Mouse (Mus musculus) T-helper 1 cell (primary cell): Measurements from ENCODE around the gene Gm7029.

Source experiments
- in situ Hi-C: fragments of 300-600 bp; cut with MboI, MseI; formaldehyde crosslinking; loops from one replicate; pipeline ENCODE4 v1.15.1; 2025; ENCODE audit warnings: high pct_unique_total_duplicates

The Gm7029 gene

DNA sequence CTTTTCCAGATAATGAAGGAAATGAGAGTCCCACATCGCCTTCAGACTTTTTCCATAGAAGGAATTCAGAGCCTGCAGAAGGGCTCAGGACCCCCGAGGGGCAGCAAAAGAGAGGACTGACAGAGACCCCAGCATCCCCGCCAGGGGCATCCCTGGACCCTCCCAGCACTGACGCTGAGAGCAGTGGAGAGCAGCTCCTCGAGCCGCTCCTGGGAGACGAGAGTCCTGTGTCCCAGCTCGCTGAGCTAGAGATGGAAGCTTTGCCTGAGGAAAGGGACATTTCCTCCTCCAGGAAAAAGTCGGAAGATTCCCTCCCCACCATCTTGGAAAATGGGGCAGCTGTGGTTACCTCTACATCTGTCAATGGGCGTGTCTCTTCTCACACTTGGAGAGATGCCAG, 39.6 kb downstream of the Gm7029 start:
- in situ Hi-C loops: no loop called here

DNA sequence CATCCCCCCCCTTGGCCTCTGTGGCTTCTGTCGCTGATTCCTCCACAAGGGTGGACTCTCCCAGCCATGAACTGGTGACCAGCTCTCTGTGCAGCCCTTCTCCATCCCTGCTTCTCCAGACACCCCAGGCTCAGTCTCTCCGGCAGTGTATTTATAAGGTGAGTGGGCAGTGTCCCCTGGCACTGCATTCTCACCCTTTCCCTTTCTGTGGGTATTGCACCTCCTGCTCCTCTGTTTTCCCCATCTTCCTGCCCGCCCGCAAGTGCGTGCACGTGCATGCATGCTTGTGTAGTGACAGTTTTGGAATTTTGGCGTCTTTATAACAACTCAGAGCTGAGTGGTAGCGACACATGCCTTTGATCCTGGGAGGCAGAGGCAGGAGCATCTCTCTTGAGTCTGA, 40.3 kb downstream of the Gm7029 start:
- in situ Hi-C loops: no loop called here

DNA sequence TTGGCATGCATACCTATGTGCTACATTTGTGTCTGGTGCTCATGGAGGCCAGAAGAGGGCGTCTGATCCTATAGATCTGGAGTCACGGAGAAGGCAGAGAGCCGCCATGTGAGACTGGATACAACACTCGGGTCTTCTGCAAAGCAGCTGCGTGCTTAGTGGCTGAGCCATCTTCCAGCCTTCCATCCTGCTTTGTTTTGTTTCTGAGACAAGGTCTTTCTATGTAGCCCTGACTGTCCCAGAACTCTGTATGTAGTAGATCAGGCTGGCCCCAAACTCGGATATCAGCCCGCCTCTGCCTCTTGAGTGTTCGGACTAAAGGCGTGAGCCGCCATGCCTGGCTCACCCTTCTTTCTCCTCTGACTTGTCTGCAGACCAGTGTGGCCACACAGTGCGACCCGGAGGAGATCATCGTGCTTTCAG, 41.3 kb downstream of the Gm7029 start:
- in situ Hi-C loops: no loop called here

DNA sequence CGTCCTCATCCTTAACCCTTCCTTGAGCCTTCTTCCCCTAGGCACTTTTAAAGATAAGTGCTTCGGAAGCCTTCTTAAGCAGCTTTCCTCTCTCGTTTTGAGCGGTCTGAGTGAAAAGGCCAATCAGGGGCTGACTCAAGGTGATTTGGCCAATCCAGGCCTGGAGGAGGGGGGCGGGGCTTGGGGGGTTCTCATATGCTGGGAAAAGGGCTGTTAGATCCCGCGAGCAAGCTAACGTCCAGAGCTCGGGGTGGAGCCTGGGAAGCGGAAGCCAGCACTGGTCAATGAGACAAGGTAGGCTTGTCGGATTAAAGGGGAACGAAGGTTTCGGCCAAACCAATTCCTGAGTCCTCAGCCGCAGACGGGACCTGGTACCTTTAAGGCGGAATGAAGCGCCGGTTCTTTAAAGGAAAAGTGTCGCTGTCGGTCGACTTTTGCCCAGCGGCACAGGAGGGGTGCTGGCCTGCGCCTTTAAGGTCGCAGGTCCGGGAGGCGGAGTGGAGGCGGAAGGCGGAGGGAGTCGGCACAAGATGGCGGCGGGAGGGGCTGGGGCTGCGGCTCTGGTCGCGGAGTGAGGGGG, 42.1 kb downstream of the Gm7029 start, which contains the start of the genes Tapbp and Zbtb22:
TSS of gene Tapbp (plus strand) at position 229 of the 580 bp plus-strand sequence.
TSS of gene Zbtb22 (plus strand) at position 234 of the 580 bp plus-strand sequence.
- in situ Hi-C loops: no loop called here

GRCm38 (mm10) chr17:33916294-33916693, 42.7 kb downstream of the Gm7029 start:
- in situ Hi-C loops: no loop called here

GRCm38 (mm10) chr17:33916847-33917655, 43.4 kb downstream of the Gm7029 start:
- in situ Hi-C loops: no loop called here

DNA sequence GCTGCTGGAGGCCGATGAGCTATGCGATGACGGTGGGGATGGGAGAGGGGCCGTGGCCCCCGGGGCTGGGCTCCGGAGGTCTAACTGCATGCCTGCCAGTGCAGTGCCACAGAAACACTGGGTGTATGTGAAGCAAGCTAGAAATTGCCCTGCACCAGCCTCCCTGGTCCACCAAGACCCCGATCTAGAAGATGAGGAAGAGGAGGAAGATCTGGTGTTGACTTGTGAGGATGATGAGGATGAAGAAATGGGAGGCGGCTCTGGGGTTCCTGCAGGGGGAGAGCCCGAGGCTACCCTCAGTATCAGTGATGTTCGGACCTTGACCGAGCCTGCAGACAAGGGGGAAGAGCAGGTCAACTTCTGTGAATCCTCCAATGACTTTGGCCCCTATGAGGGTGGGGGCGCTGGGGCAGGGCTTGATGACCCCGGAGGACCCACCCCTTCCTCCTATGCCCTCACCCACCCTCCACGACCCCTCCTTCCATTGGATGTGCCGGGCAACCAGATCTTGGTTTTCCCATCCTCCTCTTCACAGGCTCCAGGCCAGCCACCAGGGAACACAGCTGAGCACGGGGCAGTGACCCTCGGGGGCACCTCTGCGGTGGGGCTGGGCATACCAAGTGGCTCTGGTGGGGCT, 44.1 kb downstream of the Gm7029 start:
- in situ Hi-C loops: no loop called here

GRCm38 (mm10) chr17:33918293-33919203, 44.9 kb downstream of the Gm7029 start:
- in situ Hi-C loops: no loop called here

GRCm38 (mm10) chr17:33919351-33920281, 46.0 kb downstream of the Gm7029 start:
- in situ Hi-C loops: no loop called here

GRCm38 (mm10) chr17:33920282-33921097, 46.9 kb downstream of the Gm7029 start:
- in situ Hi-C loops: no loop called here

- in situ Hi-C loops: no loop called here
These were observed 47.7 kb downstream of the Gm7029 start for GRCm38 (mm10) chr17:33921361-33921760.
